Comparison of ENCODE assay signal across 22 mouse cellular contexts in genomic region chrX:12877506-12877905, GRCm38 (mm10).
A peak's percentile ranks its signal among the peaks of the same experiment; 100 is the strongest.
DNase-seq lines count a peak whose midpoint lies in the region; ATAC-seq lines count a peak whose summit lies in the region.
"Had no signal": no experiment of that assay in that cellular context is flagged by ENCODE, and none has a peak within 500 bp of the region (broad histone marks: within the 10 kb centered on the region; RNA-seq: fewer than 3 reads in every experiment).

No protein-coding gene starts in this region.

- no peak overlapping the region for H3K4me2 ChIP-seq in midbrain, embryonic 13.5 days (replicated peaks)
- H3K4me2 ChIP-seq in midbrain, embryonic 16.5 days (ENCODE audit: low read length), result no peak overlapping the region
- H3K4me2 ChIP-seq: embryonic facial prominence, embryonic 13.5 days; forebrain, embryonic 12.5 days; heart, embryonic 11.5 days; heart, embryonic 15.5 days; intestine, embryonic 15.5 days had no signal

- WGBS in midbrain, embryonic 13.5 days, result 36% methylated on average over 4 of the region's 4 CpGs
- 41% methylated on average over 4 of the region's 4 CpGs for WGBS in midbrain, embryonic 16.5 days

- H3K9ac ChIP-seq in midbrain, embryonic 13.5 days (replicated peaks), result no peak overlapping the region
- no peak overlapping the region for H3K9ac ChIP-seq in midbrain, embryonic 16.5 days (ENCODE audit: low read depth, low read length)
- H3K9ac ChIP-seq: embryonic facial prominence, embryonic 13.5 days; forebrain, embryonic 12.5 days; heart, embryonic 15.5 days; intestine, embryonic 15.5 days had no signal

- ATAC-seq in midbrain, embryonic 13.5 days, result no peak
- ATAC-seq in midbrain, embryonic 16.5 days, result no peak
- ATAC-seq: CD4-positive, CD25-positive, alpha-beta regulatory T cell, adult 4 months; forebrain, embryonic 16.5 days; intestine, embryonic 15.5 days had no signal

- intact Hi-C loops in heart, postnatal 36 days (cut with DNase I), result loop anchor here (10.0 kb wide), 1 partner anchor 327 kb away; no protein-coding TSS in a partner anchor

- peak; percentile 18 for DNase-seq in cerebellum, adult 11 months
- no peak for DNase-seq in cerebellum, postnatal 4 days (ENCODE audit: low spot score in 2 of 2)
- peak; percentile 65 for DNase-seq in heart, adult 11 months
- no peak for DNase-seq in heart, postnatal 36 days
- DNase-seq in cerebellum, postnatal 25 days, result peak; percentile 20 to 40
- no peak for DNase-seq in layer of hippocampus, postnatal 25 days (ENCODE audit: extremely low spot score in 1 of 2, low spot score in 1 of 2)
- DNase-seq: adrenal gland, adult 8-10 months; adrenal gland, postnatal 36 days; B cell, adult 2 months; gastrocnemius, postnatal 10 days; heart, adult 2 months; heart, postnatal 14 days; kidney, adult 18-20 months had no signal

- peak overlapping the region; percentile 25; the same call in 1 of the 2 replicates for H3K27ac ChIP-seq in midbrain, embryonic 13.5 days
- no peak overlapping the region for H3K27ac ChIP-seq in midbrain, embryonic 16.5 days (ENCODE audit: low read length)
- H3K27ac ChIP-seq: embryonic facial prominence, embryonic 13.5 days; forebrain, embryonic 12.5 days; heart, adult 2 months; heart, embryonic 15.5 days; intestine, embryonic 15.5 days had no signal

- peaks cover 5% of the 10 kb centered on the region; the same call in 1 of the 2 replicates for H3K4me1 ChIP-seq in midbrain, embryonic 13.5 days (replicated peaks)
- H3K4me1 ChIP-seq in midbrain, embryonic 16.5 days (ENCODE audit: control insufficient read depth, insufficient read depth, low read length), result no peaks in the 10 kb centered on the region; the same call in 1 of the 2 replicates
- H3K4me1 ChIP-seq: embryonic facial prominence, embryonic 13.5 days; heart, embryonic 15.5 days; intestine, embryonic 15.5 days had no signal

- H3K27me3 ChIP-seq in midbrain, embryonic 13.5 days, result no peaks in the 10 kb centered on the region
- no peaks in the 10 kb centered on the region for H3K27me3 ChIP-seq in midbrain, embryonic 16.5 days (ENCODE audit: control insufficient read depth, insufficient read depth, low read depth, low read length)
- H3K27me3 ChIP-seq: forebrain, embryonic 12.5 days; heart, embryonic 15.5 days; intestine, embryonic 15.5 days had no signal

- H3K9me3 ChIP-seq in midbrain, embryonic 13.5 days, result no peaks in the 10 kb centered on the region
- no peaks in the 10 kb centered on the region for H3K9me3 ChIP-seq in midbrain, embryonic 16.5 days (replicated peaks; ENCODE audit: control insufficient read depth, low read length, poor library complexity, severe bottlenecking)
- H3K9me3 ChIP-seq: embryonic facial prominence, embryonic 13.5 days; forebrain, embryonic 12.5 days; heart, embryonic 15.5 days; intestine, embryonic 15.5 days had no signal

- H3K4me3 ChIP-seq in midbrain, embryonic 13.5 days (replicated peaks), result no peak overlapping the region
- H3K4me3 ChIP-seq in midbrain, embryonic 16.5 days (ENCODE audit: low read depth, low read length), result no peak overlapping the region
- H3K4me3 ChIP-seq: embryonic facial prominence, embryonic 13.5 days; forebrain, embryonic 12.5 days; heart, adult 2 months; heart, embryonic 15.5 days; intestine, embryonic 15.5 days had no signal

- no peaks in the 10 kb centered on the region for H3K36me3 ChIP-seq in midbrain, embryonic 13.5 days
- H3K36me3 ChIP-seq in midbrain, embryonic 16.5 days (ENCODE audit: control insufficient read depth, insufficient read depth, low read length), result no peaks in the 10 kb centered on the region
- H3K36me3 ChIP-seq: embryonic facial prominence, embryonic 13.5 days; forebrain, embryonic 12.5 days; heart, embryonic 15.5 days; intestine, embryonic 15.5 days had no signal

Comparison
In these comparisons a context has a peak if more than half of its experiments do, and no peak if none do; other contexts are left out.
1. DNase-seq: peak in cerebellum, adult 11 months (single experiment), heart, adult 11 months (single experiment) and cerebellum, postnatal 25 days (2 of 2); none in cerebellum, postnatal 4 days (0 of 2), heart, postnatal 36 days (0 of 2) and layer of hippocampus, postnatal 25 days (0 of 2).